8 mouse cellular contexts compared by ENCODE assay signal in the genomic region with DNA sequence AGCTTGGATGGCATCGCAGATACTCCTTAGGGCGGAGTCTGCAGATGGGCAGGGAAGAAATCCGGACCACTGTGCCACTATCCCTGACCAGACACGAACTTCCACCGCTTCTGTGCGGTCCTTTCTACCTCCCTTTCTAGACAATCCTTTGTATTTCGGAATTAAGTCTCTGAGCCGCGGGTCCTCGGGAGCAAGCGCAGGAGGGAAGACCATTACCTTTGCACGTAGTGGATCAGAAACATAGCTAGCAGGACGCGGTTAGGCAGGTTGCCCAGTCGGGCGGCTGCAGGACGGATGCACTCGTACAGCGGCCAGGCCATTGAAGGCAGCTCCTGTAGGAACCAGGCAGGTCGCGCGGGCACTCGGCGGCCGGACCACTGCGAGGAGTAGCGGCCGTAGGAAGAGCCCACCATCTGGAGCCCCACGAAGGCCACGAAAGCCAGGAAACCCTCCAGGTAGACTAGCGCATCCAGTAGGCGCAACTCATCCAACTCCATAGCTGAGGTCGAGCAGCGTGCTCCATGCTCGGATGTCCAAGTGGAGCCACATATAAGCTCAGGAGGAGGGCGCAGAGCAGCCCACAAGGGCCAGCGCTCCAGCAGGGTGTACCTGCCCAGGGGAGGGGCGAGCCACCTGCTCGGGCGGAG. TPM values are rescaled to one million over a fixed set of nuclear protein-coding genes. Genes with fewer than 3 reads are reported as not detected.
DNase-seq lines count a peak whose midpoint lies in the region; ATAC-seq and TF ChIP-seq lines count a peak whose summit lies in the region.

No protein-coding gene starts in this region.

- no peak for TF ChIP-seq CTCF in layer of hippocampus, adult 2 months (conservative IDR thresholded peaks at IDR 0.05)

- peak; percentile 15 to 31 for DNase-seq in layer of hippocampus, adult 2 months (ENCODE audit: low spot score in 2 of 2)
- no peak for DNase-seq in layer of hippocampus, adult 18-20 months (ENCODE audit: low spot score in 2 of 2)
- peak; percentile 70 for DNase-seq in Muller cell, postnatal 12 days (ENCODE audit: inconsistent ontology term)
- DNase-seq in heart, postnatal 10 days: peak; percentile 43 to 55
- DNase-seq in midbrain, embryonic 14.5 days: no peak
- DNase-seq in frontal cortex, postnatal 14 days (ENCODE audit: low spot score in 2 of 2): no peak

- H3K9me3 ChIP-seq in embryonic facial prominence, embryonic 15.5 days (replicated peaks): no peaks in the 10 kb centered on the region
- H3K9me3 ChIP-seq in limb, embryonic 12.5 days: no peaks in the 10 kb centered on the region
- no peaks in the 10 kb centered on the region for H3K9me3 ChIP-seq in midbrain, embryonic 14.5 days (ENCODE audit: control insufficient read depth, low read length)

- peaks cover 16% of the 10 kb centered on the region for H3K36me3 ChIP-seq in embryonic facial prominence, embryonic 15.5 days
- peaks cover 25% of the 10 kb centered on the region for H3K36me3 ChIP-seq in limb, embryonic 12.5 days
- peaks cover 27% of the 10 kb centered on the region for H3K36me3 ChIP-seq in midbrain, embryonic 14.5 days (ENCODE audit: control insufficient read depth, insufficient read depth, low read length)

- H3K27ac ChIP-seq in layer of hippocampus, adult 2 months: peak overlapping the region; percentile 43; the same call in 1 of the 2 replicates
- H3K27ac ChIP-seq in embryonic facial prominence, embryonic 15.5 days (replicated peaks): peak overlapping the region; percentile 35; the same call in 1 of the 2 replicates
- 0 out of 2 replicates have a peak overlapping the region, but pooled peaks have one; percentile 54 for H3K27ac ChIP-seq in limb, embryonic 12.5 days
- H3K27ac ChIP-seq in midbrain, embryonic 14.5 days (replicated peaks; ENCODE audit: low read depth, low read length): no peak overlapping the region

- WGBS in embryonic facial prominence, embryonic 15.5 days: under 1% methylated on average over 40 of the region's 40 CpGs
- WGBS in limb, embryonic 12.5 days: under 1% methylated on average over 40 of the region's 40 CpGs
- WGBS in midbrain, embryonic 14.5 days: 0% methylated on average over 40 of the region's 40 CpGs

- intact Hi-C loops in heart, postnatal 10 days (cut with DNase I): loop anchor here (5.0 kb wide), 3 partner anchors 59 to 104 kb away; partner anchors contain the start of genes Nsun2 and Tent4a

- peak overlapping the region; percentile 53 for H3K9ac ChIP-seq in embryonic facial prominence, embryonic 15.5 days
- peak overlapping the region; percentile 59 for H3K9ac ChIP-seq in limb, embryonic 12.5 days (replicated peaks)
- peak overlapping the region; percentile 59 for H3K9ac ChIP-seq in midbrain, embryonic 14.5 days (replicated peaks; ENCODE audit: low read length)

- peak overlapping the region; percentile 97 for H3K4me3 ChIP-seq in layer of hippocampus, adult 2 months
- H3K4me3 ChIP-seq in embryonic facial prominence, embryonic 15.5 days (replicated peaks): peak overlapping the region; percentile 99
- H3K4me3 ChIP-seq in limb, embryonic 12.5 days (replicated peaks): peak overlapping the region; percentile 85
- peak overlapping the region; percentile 91 for H3K4me3 ChIP-seq in midbrain, embryonic 14.5 days (replicated peaks; ENCODE audit: low read depth, low read length)

- H3K4me2 ChIP-seq in embryonic facial prominence, embryonic 15.5 days (replicated peaks): peak overlapping the region; percentile 98
- peak overlapping the region; percentile 86 for H3K4me2 ChIP-seq in limb, embryonic 12.5 days
- peak overlapping the region; percentile 95 for H3K4me2 ChIP-seq in midbrain, embryonic 14.5 days (ENCODE audit: low read length)

- H3K27me3 ChIP-seq in embryonic facial prominence, embryonic 15.5 days: no peaks in the 10 kb centered on the region
- H3K27me3 ChIP-seq in limb, embryonic 12.5 days: peaks cover 3% of the 10 kb centered on the region; the same call in 1 of the 2 replicates
- H3K27me3 ChIP-seq in midbrain, embryonic 14.5 days (ENCODE audit: control insufficient read depth, insufficient read depth, low read length): no peaks in the 10 kb centered on the region

- ATAC-seq in embryonic facial prominence, embryonic 15.5 days (ENCODE audit: insufficient number of reproducible peaks, low FRiP score, low TSS enrichment, low read depth): 0 out of 2 replicates have a peak, but pooled peaks have one; percentile 0
- ATAC-seq in limb, embryonic 12.5 days (ENCODE audit: insufficient number of reproducible peaks, insufficient read depth, low FRiP score, low TSS enrichment, low read depth): peak; percentile 14
- no peak; the same call in 1 of the 2 replicates for ATAC-seq in midbrain, embryonic 14.5 days (ENCODE audit: low FRiP score, low TSS enrichment)

- peaks cover 10% of the 10 kb centered on the region for H3K4me1 ChIP-seq in embryonic facial prominence, embryonic 15.5 days
- H3K4me1 ChIP-seq in limb, embryonic 12.5 days (replicated peaks): peaks cover 11% of the 10 kb centered on the region
- peaks cover 11% of the 10 kb centered on the region for H3K4me1 ChIP-seq in midbrain, embryonic 14.5 days (ENCODE audit: control insufficient read depth, insufficient read depth, low read length)

RNA-seq across cellular contexts. Expression of gene Srd5a1, which starts 0.4 kb away (rescaled TPM):
- total RNA-seq in layer of hippocampus, adult 2 months (2021): 1 to 10 TPM; 8.2 to 8.6 TPM
- 1 to 10 TPM; 7.2 to 8.0 TPM for total RNA-seq in layer of hippocampus, adult 18-20 months (2021)
- polyA plus RNA-seq in embryonic facial prominence, embryonic 15.5 days (2015; fragmentation: Nextera tagmentation; extraction: Ambion mirVana): 33.0 and 35.1 TPM in 2 replicates
- total RNA-seq in heart, postnatal 10 days (2021): 1 to 10 TPM; 2.4 to 2.5 TPM
- 27.9 and 28.6 TPM in 2 replicates for polyA plus RNA-seq in limb, embryonic 12.5 days (2016; fragmentation: Nextera tagmentation; extraction: Ambion mirVana)
- polyA plus RNA-seq in midbrain, embryonic 14.5 days (2014; fragmentation: Nextera tagmentation; extraction: Ambion mirVana): 21.8 and 25.5 TPM in 2 replicates

Comparison
In these comparisons a context has a peak if more than half of its experiments do, and no peak if none do; other contexts are left out.
1. DNase-seq: peak in layer of hippocampus, adult 2 months (2 of 2), Muller cell, postnatal 12 days (single experiment) and heart, postnatal 10 days (2 of 2); none in layer of hippocampus, adult 18-20 months (0 of 2), midbrain, embryonic 14.5 days (single experiment) and frontal cortex, postnatal 14 days (0 of 2).
2. Peak in every context shown above with its lines, with median percentiles within 50 percentile points of each other: H3K4me3 ChIP-seq, H3K4me2 ChIP-seq and H3K9ac ChIP-seq.